Mouse (Mus musculus): ENCODE results near the gene Plekha5. TPM values are rescaled to one million over a fixed set of nuclear protein-coding genes. Genes with fewer than 3 reads are reported as not detected.

Plekha5 gene
- polyA plus RNA-seq, 1 experiment from 2014 or later = 40.3 TPM

DNA sequence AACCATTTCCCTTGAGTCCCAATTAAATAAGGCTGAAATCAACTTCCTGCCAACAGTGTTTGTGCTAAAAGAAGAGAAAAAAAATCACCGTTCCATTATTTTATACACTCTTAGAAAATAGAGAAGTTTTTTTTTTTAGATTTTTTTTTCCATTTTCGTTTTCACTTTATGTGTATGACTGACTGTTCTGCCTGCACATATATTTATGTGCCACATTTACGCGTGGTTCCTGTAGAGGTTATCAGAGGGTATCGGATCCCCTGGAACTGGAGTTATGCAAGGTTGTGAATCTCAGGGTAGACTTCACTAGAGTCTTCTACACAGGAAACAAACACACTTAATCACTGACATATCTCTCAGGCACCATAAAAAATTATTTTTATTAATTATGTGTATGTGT is 186.3 kb downstream of the Plekha5 start:
- no peaks in the 10 kb centered on the region for H3K4me1 ChIP-seq (replicated peaks)
- H3K9ac ChIP-seq = no peak overlapping the region
- 93% methylated on average over 5 of the region's 5 CpGs for WGBS

DNA sequence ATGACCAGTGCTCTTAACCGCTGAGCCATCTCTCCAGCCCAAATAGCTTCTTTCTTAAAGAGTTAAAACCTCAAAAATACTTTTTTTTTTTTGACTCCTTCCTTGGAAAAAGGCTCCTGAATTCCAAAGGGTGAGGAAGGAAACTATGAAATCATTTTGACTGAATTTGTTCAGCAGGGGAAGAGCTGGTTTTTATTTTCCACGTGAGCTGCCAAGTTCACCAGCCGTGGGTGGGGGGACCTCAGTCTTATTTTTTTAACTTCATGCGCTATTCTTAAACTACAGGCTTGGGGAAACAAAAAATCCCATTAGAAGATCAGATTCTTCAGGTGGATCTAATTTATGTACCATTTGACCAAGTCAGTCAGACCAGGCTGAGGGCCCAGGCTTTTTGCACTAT is 187.4 kb downstream of the Plekha5 start:
- WGBS = 89% methylated on average over 4 of the region's 4 CpGs
- Histone ChIP-seq H3K27ac (replicated peaks) (no peak overlapping the region), H3K4me2 (no peak overlapping the region), H3K36me3 (no peaks in the 10 kb centered on the region), H3K27me3 (no peaks in the 10 kb centered on the region), H3K4me1 (replicated peaks) (no peaks in the 10 kb centered on the region), H3K9ac (no peak overlapping the region), H3K9me3 (no peaks in the 10 kb centered on the region), H3K4me3 (no peak overlapping the region)
- ATAC-seq (ENCODE audit: low FRiP score, low read depth) = no peak

More for the DNA sequence above, 186.3 kb downstream of the Plekha5 start:
- Histone ChIP-seq H3K27ac (replicated peaks) (no peak overlapping the region), H3K4me2 (no peak overlapping the region), H3K36me3 (no peaks in the 10 kb centered on the region), H3K27me3 (no peaks in the 10 kb centered on the region), H3K9me3 (no peaks in the 10 kb centered on the region), H3K4me3 (no peak overlapping the region)
- ATAC-seq (ENCODE audit: low FRiP score, low read depth) = no peak

DNA sequence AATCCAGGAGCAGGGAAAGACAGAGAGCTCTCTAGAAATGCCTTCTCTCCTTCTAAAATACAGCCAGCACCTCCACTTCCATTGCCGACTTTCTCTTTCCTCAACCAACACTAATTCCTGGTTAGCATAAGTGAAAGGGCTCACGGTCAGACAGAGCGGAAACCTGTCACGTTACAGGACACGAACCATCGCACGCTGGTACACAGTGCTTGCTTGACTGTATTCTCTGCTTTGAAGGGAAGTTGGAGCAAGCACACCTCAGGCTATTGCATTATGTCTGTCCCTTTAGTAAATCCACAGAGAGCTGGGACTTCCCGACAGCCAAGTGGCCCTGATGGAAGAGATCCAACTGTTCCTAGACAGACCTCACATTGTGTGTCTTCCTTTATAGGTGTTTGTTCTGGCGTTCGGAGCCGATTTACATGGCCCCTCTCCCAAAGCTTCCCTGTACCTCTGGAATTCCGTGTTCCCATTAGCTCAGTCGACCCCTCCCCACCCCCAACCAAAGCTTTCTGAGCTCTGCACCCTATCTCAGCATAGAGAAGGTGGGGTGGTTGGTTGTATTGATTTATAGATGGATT is 188.1 kb downstream of the Plekha5 start:
- H3K9ac ChIP-seq = no peak overlapping the region
- 74% methylated on average over 13 of the region's 13 CpGs for WGBS
- no peaks in the 10 kb centered on the region for H3K27me3 ChIP-seq
- H3K9me3 ChIP-seq = no peaks in the 10 kb centered on the region
- no peaks in the 10 kb centered on the region for H3K36me3 ChIP-seq
- H3K27ac ChIP-seq (replicated peaks) = no peak overlapping the region
- no peaks in the 10 kb centered on the region for H3K4me1 ChIP-seq (replicated peaks)
- no peak for ATAC-seq (ENCODE audit: low FRiP score, low read depth)
- H3K4me3 ChIP-seq = no peak overlapping the region
- no peak overlapping the region for H3K4me2 ChIP-seq

DNA sequence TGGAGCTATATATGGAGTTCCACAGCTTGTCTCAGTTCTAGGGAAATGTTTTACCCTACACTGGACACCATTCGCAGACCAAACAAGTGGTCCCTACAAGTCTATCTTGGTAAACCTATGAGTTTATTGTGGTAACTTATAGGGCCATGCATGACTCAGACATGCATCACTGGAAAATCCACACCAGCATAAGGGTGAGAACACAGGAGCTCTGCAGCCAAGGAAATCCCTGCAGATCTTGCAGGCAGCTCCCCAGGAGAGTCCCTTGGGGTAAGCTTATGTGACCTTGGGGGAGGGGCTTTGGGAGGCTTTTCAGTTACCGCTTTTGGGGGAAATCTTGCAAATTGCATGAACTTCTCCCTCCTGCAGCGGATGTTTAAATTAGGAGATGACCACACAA is 190.0 kb downstream of the Plekha5 start:
- no peak for ATAC-seq (ENCODE audit: low FRiP score, low read depth)
- Histone ChIP-seq H3K9ac (no peak overlapping the region), H3K36me3 (no peaks in the 10 kb centered on the region), H3K4me1 (replicated peaks) (no peaks in the 10 kb centered on the region), H3K27me3 (no peaks in the 10 kb centered on the region), H3K9me3 (no peaks in the 10 kb centered on the region), H3K4me3 (no peak overlapping the region), H3K4me2 (no peak overlapping the region), H3K27ac (replicated peaks) (no peak overlapping the region)
- WGBS = 83% methylated on average over 3 of the region's 3 CpGs

DNA sequence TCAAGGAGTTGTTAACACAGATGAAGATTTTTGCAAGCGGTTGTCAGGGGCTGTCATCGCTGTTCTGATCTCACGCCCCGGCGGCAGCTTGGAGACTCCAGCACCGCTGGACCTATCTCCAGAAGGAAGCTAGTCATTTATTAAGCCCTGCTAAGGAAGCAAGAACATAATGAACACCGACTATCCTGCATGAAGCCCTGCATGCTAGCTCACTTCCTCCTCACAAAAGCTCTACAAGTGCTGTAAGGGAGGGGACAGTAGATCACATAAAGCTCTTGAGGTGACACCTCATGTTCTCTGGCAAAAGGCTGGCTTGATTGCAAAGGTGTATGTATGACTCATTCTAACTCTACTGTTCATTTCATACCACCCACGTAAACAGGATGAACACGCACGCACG is 190.9 kb downstream of the Plekha5 start:
- H3K4me2 ChIP-seq = no peak overlapping the region
- no peak overlapping the region for H3K27ac ChIP-seq (replicated peaks)
- WGBS = 95% methylated on average over 11 of the region's 11 CpGs
- no peaks in the 10 kb centered on the region for H3K4me1 ChIP-seq (replicated peaks)
- H3K27me3 ChIP-seq = no peaks in the 10 kb centered on the region
- H3K36me3 ChIP-seq = no peaks in the 10 kb centered on the region
- no peak overlapping the region for H3K4me3 ChIP-seq
- no peak for ATAC-seq (ENCODE audit: low FRiP score, low read depth)
- H3K9me3 ChIP-seq = no peaks in the 10 kb centered on the region
- H3K9ac ChIP-seq = no peak overlapping the region

DNA sequence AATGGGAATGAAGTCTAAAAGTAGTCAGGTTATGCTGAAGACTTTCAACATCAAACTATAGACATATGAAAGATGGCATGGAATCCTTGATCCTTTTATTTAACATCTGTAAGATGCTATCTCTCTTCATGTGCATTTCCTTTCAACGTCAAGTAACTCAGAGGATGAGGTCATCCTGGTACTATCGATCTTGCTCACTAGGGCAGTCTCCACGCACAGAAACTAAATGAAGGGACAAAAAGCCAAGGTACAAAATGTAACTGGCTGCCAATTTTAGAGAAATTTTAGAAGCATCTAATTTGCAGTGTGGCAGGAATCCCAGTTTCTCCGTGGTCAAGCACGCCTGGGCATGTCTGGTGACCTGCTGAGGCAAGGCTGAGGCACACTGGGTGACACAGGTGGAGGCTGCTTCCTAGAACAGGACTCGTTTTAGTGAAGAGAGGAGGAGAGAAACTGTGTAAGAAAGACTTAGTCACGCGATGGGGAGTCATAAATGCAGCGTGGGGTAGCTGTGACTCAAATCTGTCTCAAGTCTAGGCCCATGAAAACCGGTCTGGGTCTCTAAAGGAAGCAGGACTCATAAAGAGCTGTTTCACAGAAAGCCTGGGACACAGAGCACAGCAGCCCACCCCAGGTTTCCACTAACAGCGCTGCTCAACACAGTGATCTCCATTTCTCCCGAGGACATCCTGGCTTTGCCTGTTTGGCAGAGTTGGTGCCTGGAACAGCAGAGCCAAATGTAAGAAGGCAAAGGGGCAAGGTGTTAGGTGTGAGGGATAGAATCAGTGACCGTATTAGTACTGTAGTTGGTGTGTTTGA is 196.9 kb downstream of the Plekha5 start:
- ATAC-seq (ENCODE audit: low FRiP score, low read depth) = no peak
- H3K9me3 ChIP-seq = no peaks in the 10 kb centered on the region
- H3K27ac ChIP-seq (replicated peaks) = no peak overlapping the region
- no peak overlapping the region for H3K4me2 ChIP-seq
- no peaks in the 10 kb centered on the region for H3K27me3 ChIP-seq
- H3K36me3 ChIP-seq = no peaks in the 10 kb centered on the region
- H3K9ac ChIP-seq = no peak overlapping the region
- WGBS = 66% methylated on average over 13 of the region's 13 CpGs
- peaks cover 15% of the 10 kb centered on the region for H3K4me1 ChIP-seq (replicated peaks)
- no peak overlapping the region for H3K4me3 ChIP-seq

DNA sequence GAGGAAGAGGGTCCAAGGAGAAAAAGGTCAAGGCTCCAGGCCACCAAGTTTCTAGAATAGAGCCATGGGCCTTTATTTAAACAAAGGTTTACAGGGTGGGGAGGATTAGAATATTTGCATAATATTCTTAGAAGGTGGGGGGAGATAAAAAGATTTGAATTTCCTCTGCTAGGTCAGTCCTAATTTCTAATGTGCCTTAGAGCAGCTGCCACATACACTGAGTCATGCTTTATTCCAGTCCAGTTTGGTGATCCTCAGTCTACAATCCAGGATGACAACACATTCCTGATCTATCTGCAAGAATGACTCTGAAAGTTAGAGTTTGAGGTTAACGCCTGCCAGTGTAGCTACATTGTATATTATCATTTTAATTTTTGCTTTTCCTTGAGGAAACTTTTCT is 197.8 kb downstream of the Plekha5 start:
- Histone ChIP-seq H3K9ac (no peak overlapping the region), H3K9me3 (no peaks in the 10 kb centered on the region)
- 100% methylated on average over 1 of the region's 1 CpGs for WGBS

DNA sequence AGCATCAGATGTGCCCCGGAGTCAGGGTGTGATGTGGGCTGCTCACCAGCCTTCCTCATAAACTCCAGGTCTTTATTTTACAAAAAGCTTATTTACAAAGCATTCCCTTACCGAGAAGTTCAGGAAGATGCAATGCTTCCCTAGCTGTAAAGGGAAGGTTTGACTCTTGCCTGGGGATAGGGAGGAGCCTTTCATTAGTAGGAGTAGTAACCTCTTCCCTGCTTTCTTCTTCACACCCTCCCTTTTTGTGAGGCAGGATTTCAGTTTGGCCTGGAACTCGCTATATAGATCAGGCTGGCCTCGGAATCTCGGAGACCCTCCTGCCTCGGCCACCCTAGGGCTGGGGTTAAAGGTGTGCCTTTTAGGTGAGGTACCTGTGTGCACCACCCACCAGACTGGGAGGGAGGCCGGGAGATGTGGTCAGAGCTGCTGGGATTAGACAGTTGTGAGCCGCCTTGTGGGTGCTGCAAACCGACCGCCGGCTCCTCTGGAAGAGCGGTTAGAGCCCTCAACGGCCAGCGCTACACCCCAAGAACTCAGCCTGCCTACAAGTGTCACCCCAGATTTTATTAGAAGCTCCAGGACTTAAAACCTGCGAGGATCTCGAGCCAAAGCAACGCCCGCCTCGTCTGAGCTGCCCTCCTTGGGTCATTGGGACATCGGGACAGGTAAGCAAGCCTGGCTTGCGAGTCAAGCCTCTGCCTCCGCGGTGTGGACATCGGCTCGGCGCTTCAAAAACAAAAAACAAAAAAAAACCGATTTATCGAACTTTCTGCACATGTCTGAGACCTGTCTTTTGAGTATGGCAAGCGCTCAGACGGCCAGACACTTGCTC is 198.8 kb downstream of the Plekha5 start, which contains the start of gene Aebp2:
Gene Aebp2 (plus strand): TSS at position 273 of the 835 bp plus-strand sequence.
- peak within 1 kb of the TSS; percentile 65 for H3K4me2 ChIP-seq
- no peaks in the 10 kb centered on the region for H3K36me3 ChIP-seq
- peak within 1 kb of the TSS; percentile 78 for H3K4me3 ChIP-seq
- peak; percentile 2; the same call in 1 of the 2 replicates for ATAC-seq (ENCODE audit: low FRiP score, low read depth)
- H3K4me1 ChIP-seq (replicated peaks) = peaks cover 32% of the 10 kb centered on the region
- H3K27ac ChIP-seq (replicated peaks) = peak within 1 kb of the TSS; percentile 97
- H3K9ac ChIP-seq = peak within 1 kb of the TSS; percentile 87
- no peaks in the 10 kb centered on the region for H3K9me3 ChIP-seq
- H3K27me3 ChIP-seq = no peaks in the 10 kb centered on the region
- WGBS = 47% methylated on average over 30 of the region's 30 CpGs

More for the DNA sequence above, 197.8 kb downstream of the Plekha5 start:
- H3K4me3 ChIP-seq = no peak overlapping the region
- no peaks in the 10 kb centered on the region for H3K27me3 ChIP-seq
- no peak overlapping the region for H3K4me2 ChIP-seq
- ATAC-seq (ENCODE audit: low FRiP score, low read depth) = no peak
- no peak overlapping the region for H3K27ac ChIP-seq (replicated peaks)
- peaks cover 23% of the 10 kb centered on the region for H3K4me1 ChIP-seq (replicated peaks)
- no peaks in the 10 kb centered on the region for H3K36me3 ChIP-seq

DNA sequence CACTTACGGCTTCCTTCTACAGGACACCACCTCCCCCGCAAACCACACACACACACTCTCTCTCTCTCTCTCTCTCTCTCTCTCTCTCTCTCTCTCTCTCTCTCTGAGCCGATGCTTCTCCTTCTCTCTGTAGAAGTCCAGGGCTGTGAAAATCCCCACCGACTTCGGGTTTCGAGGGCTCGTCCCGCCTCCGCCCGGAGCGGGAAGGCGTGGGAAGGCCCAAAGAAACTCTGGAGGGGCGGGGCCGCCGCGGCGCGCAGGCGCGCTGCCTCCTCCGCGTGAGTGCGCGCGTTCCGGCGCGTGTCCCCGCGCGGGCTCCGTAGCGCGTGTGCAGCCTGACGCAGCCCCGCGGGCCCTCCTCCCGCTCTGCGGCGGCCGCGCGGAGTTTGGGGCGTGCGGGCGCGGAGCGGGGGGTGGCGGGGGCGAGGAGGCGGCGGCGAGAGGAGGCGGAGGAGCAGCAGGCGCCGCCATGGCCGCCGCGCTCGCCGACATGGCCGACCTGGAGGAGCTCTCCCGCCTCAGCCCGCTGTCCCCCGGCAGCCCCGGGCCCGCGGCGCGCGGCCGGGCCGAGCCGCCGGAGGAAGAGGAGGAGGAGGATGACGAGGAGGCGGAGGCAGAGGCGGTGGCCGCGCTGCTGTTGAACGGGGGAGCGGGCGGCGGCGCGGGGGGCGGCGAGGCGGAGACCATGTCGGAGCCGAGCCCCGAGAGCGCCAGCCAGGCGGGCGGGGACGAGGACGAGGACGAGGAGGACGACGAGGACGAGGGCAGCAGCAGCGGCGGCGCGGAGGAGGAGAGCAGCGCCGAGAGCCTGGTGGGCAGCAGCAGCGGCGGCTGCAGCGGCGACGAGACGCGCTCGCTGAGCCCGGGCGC is 199.6 kb downstream of the Plekha5 start:
- Histone ChIP-seq H3K4me2 (peak overlapping the region; percentile 65), H3K27ac (replicated peaks) (peak overlapping the region; percentile 97), H3K9ac (peak overlapping the region; percentile 87), H3K27me3 (no peaks in the 10 kb centered on the region), H3K4me1 (replicated peaks) (peaks cover 39% of the 10 kb centered on the region), H3K4me3 (peak overlapping the region; percentile 78), H3K9me3 (no peaks in the 10 kb centered on the region), H3K36me3 (no peaks in the 10 kb centered on the region)
- peak; percentile 93 for ATAC-seq (ENCODE audit: low FRiP score, low read depth)
- under 1% methylated on average over 105 of the region's 117 CpGs for WGBS

DNA sequence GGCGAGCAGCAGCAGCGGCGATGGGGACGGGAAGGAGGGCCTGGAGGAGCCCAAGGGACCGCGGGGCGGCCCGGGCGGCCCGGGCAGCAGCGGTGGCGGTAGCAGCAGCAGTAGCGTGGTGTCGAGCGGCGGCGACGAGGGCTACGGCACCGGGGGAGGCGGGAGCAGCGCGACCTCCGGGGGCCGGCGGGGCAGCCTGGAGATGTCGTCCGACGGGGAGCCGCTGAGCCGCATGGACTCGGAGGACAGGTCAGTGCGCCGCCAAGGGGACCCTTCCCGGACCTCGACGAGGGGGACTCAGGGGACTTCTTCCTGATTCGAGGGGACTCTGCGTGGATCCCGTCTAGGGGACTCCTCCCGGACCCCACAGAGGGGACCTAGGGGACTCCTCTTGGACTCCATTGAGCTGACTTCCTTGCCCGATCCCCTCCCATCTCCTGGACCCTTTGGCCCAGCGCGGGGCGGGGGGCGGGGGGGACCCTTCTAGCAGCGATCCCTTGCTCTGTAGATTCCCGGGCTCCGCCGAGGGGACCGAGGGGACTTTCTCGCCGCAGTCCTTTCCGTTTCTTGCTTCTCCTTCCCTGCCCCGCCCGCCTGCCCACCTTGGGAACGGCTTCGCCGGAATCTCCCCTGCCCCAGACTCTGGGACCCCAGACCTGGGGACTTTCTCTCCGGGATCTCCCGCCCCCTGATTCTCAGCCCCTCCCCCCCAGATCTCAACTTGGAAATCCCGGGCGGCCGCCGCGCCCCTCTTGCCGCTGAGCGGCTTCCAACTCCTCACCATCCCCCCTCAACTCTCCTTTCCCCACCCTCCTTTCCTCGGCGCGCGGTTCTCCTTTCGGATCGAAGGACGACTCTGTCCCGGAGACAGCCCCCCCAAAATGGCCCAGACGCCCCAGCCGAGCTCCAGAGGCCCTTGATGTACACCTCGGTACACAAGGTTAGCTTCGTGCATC is 200.5 kb downstream of the Plekha5 start:
- Histone ChIP-seq H3K27me3 (no peaks in the 10 kb centered on the region), H3K4me1 (replicated peaks) (peaks cover 43% of the 10 kb centered on the region), H3K27ac (replicated peaks) (peak overlapping the region; percentile 97), H3K36me3 (no peaks in the 10 kb centered on the region), H3K4me3 (peak overlapping the region; percentile 78), H3K4me2 (peak overlapping the region; percentile 65), H3K9ac (peak overlapping the region; percentile 87), H3K9me3 (no peaks in the 10 kb centered on the region)
- ATAC-seq (ENCODE audit: low FRiP score, low read depth) = peak; percentile 47
- under 1% methylated on average over 69 of the region's 80 CpGs for WGBS
